Mouse (Mus musculus): Measurements from ENCODE around the gene Pola2. TPM values are rescaled to one million over a fixed set of nuclear protein-coding genes. Genes with fewer than 3 reads are reported as not detected.

The Pola2 gene
- polyA plus RNA-seq, 1 experiment from 2014 or later: 77.7 TPM

- Histone ChIP-seq H3K27ac (ENCODE audit: low read length) (peak overlapping the region; percentile 92), H3K4me3 (ENCODE audit: low read length) (no peak overlapping the region), H3K36me3 (ENCODE audit: insufficient read depth, low read length) (no peaks in the 10 kb centered on the region), H3K27me3 (ENCODE audit: insufficient read depth, low read length) (no peaks in the 10 kb centered on the region), H3K4me1 (ENCODE audit: insufficient read depth, low read length) (peaks cover 52% of the 10 kb centered on the region), H3K4me2 (replicated peaks; ENCODE audit: low read depth, low read length) (peak overlapping the region; percentile 26), H3K9me3 (ENCODE audit: low read length) (no peaks in the 10 kb centered on the region), H3K9ac (replicated peaks; ENCODE audit: low read length) (peak overlapping the region; percentile 2; the same call in 1 of the 2 replicates)
- ATAC-seq (ENCODE audit: low FRiP score, low TSS enrichment): peak; percentile 78
- WGBS: 19% methylated on average over 14 of the region's 14 CpGs
These were observed 34.1 kb downstream of the Pola2 start for GRCm38 (mm10) chr19:5929634-5930596.

GRCm38 (mm10) chr19:5928546-5928945 lies 35.5 kb downstream of the Pola2 start:
- H3K27me3 ChIP-seq (ENCODE audit: insufficient read depth, low read length): no peaks in the 10 kb centered on the region
- ATAC-seq (ENCODE audit: low FRiP score, low TSS enrichment): no peak
- WGBS: 42% methylated on average over 3 of the region's 3 CpGs
- peaks cover 54% of the 10 kb centered on the region for H3K4me1 ChIP-seq (ENCODE audit: insufficient read depth, low read length)
- H3K4me3 ChIP-seq (ENCODE audit: low read length): no peak overlapping the region
- no peaks in the 10 kb centered on the region for H3K9me3 ChIP-seq (ENCODE audit: low read length)
- no peak overlapping the region for H3K4me2 ChIP-seq (replicated peaks; ENCODE audit: low read depth, low read length)
- no peaks in the 10 kb centered on the region for H3K36me3 ChIP-seq (ENCODE audit: insufficient read depth, low read length)
- H3K27ac ChIP-seq (ENCODE audit: low read length): peak overlapping the region; percentile 92
- no peak overlapping the region; the same call in 1 of the 2 replicates for H3K9ac ChIP-seq (replicated peaks; ENCODE audit: low read length)

GRCm38 (mm10) chr19:5928104-5928503 lies 35.9 kb downstream of the Pola2 start:
- H3K27me3 ChIP-seq (ENCODE audit: insufficient read depth, low read length): no peaks in the 10 kb centered on the region
- no peak overlapping the region for H3K4me2 ChIP-seq (replicated peaks; ENCODE audit: low read depth, low read length)
- H3K4me1 ChIP-seq (ENCODE audit: insufficient read depth, low read length): peaks cover 58% of the 10 kb centered on the region
- ATAC-seq (ENCODE audit: low FRiP score, low TSS enrichment): no peak
- WGBS: 57% methylated on average over 6 of the region's 6 CpGs
- H3K27ac ChIP-seq (ENCODE audit: low read length): peak overlapping the region; percentile 92; the same call in 1 of the 2 replicates
- H3K4me3 ChIP-seq (ENCODE audit: low read length): no peak overlapping the region
- no peaks in the 10 kb centered on the region for H3K9me3 ChIP-seq (ENCODE audit: low read length)
- no peaks in the 10 kb centered on the region for H3K36me3 ChIP-seq (ENCODE audit: insufficient read depth, low read length)
- H3K9ac ChIP-seq (replicated peaks; ENCODE audit: low read length): no peak overlapping the region; the same call in 1 of the 2 replicates

DNA sequence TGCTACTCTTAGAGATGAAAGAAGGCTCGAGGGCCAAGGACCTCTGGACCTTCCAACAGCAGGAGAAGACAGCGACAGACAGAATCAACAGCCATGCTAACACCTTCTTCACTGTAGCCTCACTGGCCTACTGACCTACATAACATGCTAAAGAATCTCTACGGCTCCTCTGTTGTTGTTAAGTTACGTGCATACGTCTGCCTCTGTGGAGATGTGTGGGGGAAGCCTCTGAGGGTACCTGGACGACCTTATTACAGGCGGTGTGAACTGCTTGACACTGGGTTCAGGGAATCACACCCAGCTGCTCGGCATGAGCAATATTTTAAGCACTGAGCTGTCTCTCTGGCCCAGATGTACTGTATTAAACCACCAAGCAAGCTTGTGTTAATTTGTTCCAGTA lies 36.5 kb downstream of the Pola2 start:
- no peak overlapping the region for H3K4me2 ChIP-seq (replicated peaks; ENCODE audit: low read depth, low read length)
- no peak overlapping the region for H3K9ac ChIP-seq (replicated peaks; ENCODE audit: low read length)
- H3K9me3 ChIP-seq (ENCODE audit: low read length): no peaks in the 10 kb centered on the region
- 49% methylated on average over 8 of the region's 8 CpGs for WGBS
- no peak overlapping the region for H3K4me3 ChIP-seq (ENCODE audit: low read length)
- H3K27me3 ChIP-seq (ENCODE audit: insufficient read depth, low read length): no peaks in the 10 kb centered on the region
- peak overlapping the region; percentile 57; the same call in 1 of the 2 replicates for H3K27ac ChIP-seq (ENCODE audit: low read length)
- H3K4me1 ChIP-seq (ENCODE audit: insufficient read depth, low read length): peaks cover 64% of the 10 kb centered on the region
- H3K36me3 ChIP-seq (ENCODE audit: insufficient read depth, low read length): no peaks in the 10 kb centered on the region
- no peak for ATAC-seq (ENCODE audit: low FRiP score, low TSS enrichment)

GRCm38 (mm10) chr19:5927026-5927425 lies 37.0 kb downstream of the Pola2 start:
- no peaks in the 10 kb centered on the region for H3K27me3 ChIP-seq (ENCODE audit: insufficient read depth, low read length)
- WGBS: 61% methylated on average over 11 of the region's 11 CpGs

GRCm38 (mm10) chr19:5925311-5925855 lies 38.6 kb downstream of the Pola2 start:
- peaks cover 68% of the 10 kb centered on the region for H3K4me1 ChIP-seq (ENCODE audit: insufficient read depth, low read length)
- whole genome bisulfite sequencing: 32% methylated on average over 11 of the region's 11 CpGs
- peak overlapping the region; percentile 86 for H3K27ac ChIP-seq (ENCODE audit: low read length)
- peak overlapping the region; percentile 84 for H3K9ac ChIP-seq (replicated peaks; ENCODE audit: low read length)
- no peaks in the 10 kb centered on the region for H3K27me3 ChIP-seq (ENCODE audit: insufficient read depth, low read length)
- H3K9me3 ChIP-seq (ENCODE audit: low read length): no peaks in the 10 kb centered on the region
- no peak for ATAC-seq (ENCODE audit: low FRiP score, low TSS enrichment)
- H3K4me2 ChIP-seq (replicated peaks; ENCODE audit: low read depth, low read length): peak overlapping the region; percentile 91
- H3K4me3 ChIP-seq (ENCODE audit: low read length): peak overlapping the region; percentile 75
- H3K36me3 ChIP-seq (ENCODE audit: insufficient read depth, low read length): no peaks in the 10 kb centered on the region

More at GRCm38 (mm10) chr19:5927026-5927425, 37.0 kb downstream of the Pola2 start:
- Histone ChIP-seq H3K4me1 (ENCODE audit: insufficient read depth, low read length) (peaks cover 69% of the 10 kb centered on the region), H3K9me3 (ENCODE audit: low read length) (no peaks in the 10 kb centered on the region), H3K9ac (replicated peaks; ENCODE audit: low read length) (no peak overlapping the region), H3K36me3 (ENCODE audit: insufficient read depth, low read length) (no peaks in the 10 kb centered on the region), H3K4me2 (replicated peaks; ENCODE audit: low read depth, low read length) (no peak overlapping the region), H3K27ac (ENCODE audit: low read length) (peak overlapping the region; percentile 57; the same call in 1 of the 2 replicates), H3K4me3 (ENCODE audit: low read length) (no peak overlapping the region)
- ATAC-seq (ENCODE audit: low FRiP score, low TSS enrichment): no peak

DNA sequence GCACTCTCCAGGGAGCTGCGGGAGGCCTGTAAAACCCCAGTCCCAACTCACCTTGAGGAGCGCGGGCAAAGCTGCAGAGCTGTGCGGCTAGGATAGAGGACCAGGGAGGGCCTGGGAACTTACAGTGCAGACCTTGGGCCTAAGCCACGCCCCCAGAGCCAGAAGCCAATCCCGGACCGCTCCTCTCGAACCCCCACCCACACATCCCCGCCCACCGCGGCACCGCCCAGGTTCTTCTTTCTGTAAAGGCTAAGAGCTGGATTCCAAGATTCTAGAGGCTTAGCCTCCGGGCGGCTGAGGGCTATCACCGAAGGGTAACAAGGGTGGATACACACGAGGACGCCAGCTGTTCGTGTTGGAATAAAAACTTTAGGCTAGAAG lies 39.3 kb downstream of the Pola2 start, which contains the start of gene Cdc42ep2:
Gene Cdc42ep2 (minus strand): TSS at position 104 of the 381 bp plus-strand sequence.
- WGBS: under 1% methylated on average over 18 of the region's 18 CpGs
- ATAC-seq (ENCODE audit: low FRiP score, low TSS enrichment): peak; percentile 94
- peaks cover 62% of the 10 kb centered on the region for H3K4me1 ChIP-seq (ENCODE audit: insufficient read depth, low read length)
- H3K27me3 ChIP-seq (ENCODE audit: insufficient read depth, low read length): no peaks in the 10 kb centered on the region
- peak within 1 kb of the TSS; percentile 91 for H3K4me2 ChIP-seq (replicated peaks; ENCODE audit: low read depth, low read length)
- no peaks in the 10 kb centered on the region for H3K36me3 ChIP-seq (ENCODE audit: insufficient read depth, low read length)
- H3K27ac ChIP-seq (ENCODE audit: low read length): peak within 1 kb of the TSS; percentile 86
- H3K9ac ChIP-seq (replicated peaks; ENCODE audit: low read length): peak within 1 kb of the TSS; percentile 84
- peak within 1 kb of the TSS; percentile 75 for H3K4me3 ChIP-seq (ENCODE audit: low read length)
- no peaks in the 10 kb centered on the region for H3K9me3 ChIP-seq (ENCODE audit: low read length)

GRCm38 (mm10) chr19:5923990-5924712 lies 39.9 kb downstream of the Pola2 start:
- H3K36me3 ChIP-seq (ENCODE audit: insufficient read depth, low read length): no peaks in the 10 kb centered on the region
- no peaks in the 10 kb centered on the region for H3K27me3 ChIP-seq (ENCODE audit: insufficient read depth, low read length)
- peak overlapping the region; percentile 75 for H3K4me3 ChIP-seq (ENCODE audit: low read length)
- peak overlapping the region; percentile 86 for H3K27ac ChIP-seq (ENCODE audit: low read length)
- H3K9ac ChIP-seq (replicated peaks; ENCODE audit: low read length): peak overlapping the region; percentile 84
- H3K9me3 ChIP-seq (ENCODE audit: low read length): no peaks in the 10 kb centered on the region
- peaks cover 56% of the 10 kb centered on the region for H3K4me1 ChIP-seq (ENCODE audit: insufficient read depth, low read length)
- WGBS: 0% methylated on average over 38 of the region's 38 CpGs
- peak; percentile 79 for ATAC-seq (ENCODE audit: low FRiP score, low TSS enrichment)
- peak overlapping the region; percentile 91 for H3K4me2 ChIP-seq (replicated peaks; ENCODE audit: low read depth, low read length)

DNA sequence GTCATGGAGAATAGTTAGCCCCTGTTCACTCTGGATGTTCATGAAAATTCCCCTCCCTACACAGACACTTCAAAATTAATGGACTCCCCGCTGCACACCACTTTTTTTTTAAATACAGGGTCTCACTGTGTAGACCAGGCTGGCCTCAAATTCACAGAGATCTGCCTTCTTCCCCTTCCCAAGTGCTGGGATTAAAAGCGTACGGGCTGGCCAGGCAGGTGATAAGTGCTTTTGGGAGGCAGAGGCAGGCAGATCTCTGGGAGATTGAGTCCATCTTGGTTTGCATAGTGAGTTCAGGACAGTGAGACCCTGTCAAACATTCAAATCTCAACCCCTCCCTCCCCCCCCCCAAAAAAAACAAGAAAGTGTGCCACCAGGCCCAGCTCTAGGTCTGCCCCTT lies 41.0 kb downstream of the Pola2 start:
- Histone ChIP-seq H3K4me3 (ENCODE audit: low read length) (peak overlapping the region; percentile 25; the same call in 1 of the 2 replicates), H3K9me3 (ENCODE audit: low read length) (no peaks in the 10 kb centered on the region), H3K9ac (replicated peaks; ENCODE audit: low read length) (peak overlapping the region; percentile 84), H3K27ac (ENCODE audit: low read length) (0 out of 2 replicates have a peak overlapping the region, but pooled peaks have one; percentile 8), H3K4me2 (replicated peaks; ENCODE audit: low read depth, low read length) (peak overlapping the region; percentile 91), H3K4me1 (ENCODE audit: insufficient read depth, low read length) (peaks cover 44% of the 10 kb centered on the region), H3K27me3 (ENCODE audit: insufficient read depth, low read length) (no peaks in the 10 kb centered on the region), H3K36me3 (ENCODE audit: insufficient read depth, low read length) (peaks cover 4% of the 10 kb centered on the region; the same call in 1 of the 2 replicates)
- WGBS: 93% methylated on average over 3 of the region's 3 CpGs
- no peak for ATAC-seq (ENCODE audit: low FRiP score, low TSS enrichment)

Data from kidney, embryonic 16.5 days (tissue).